Mouse (Mus musculus) heart, adult 2 months (tissue): Measurements from ENCODE around the gene Tap1.

ENCODE experiments used
- CTCF ChIP-seq: fragments of 200-600 bp; IDR thresholded peaks from 2 replicates; pipeline ENCODE4 v1.8.1; 2022; ENCODE audit warnings: antibody characterized with exemption, mild to moderate bottlenecking, moderate library complexity
- POLR2A ChIP-seq: fragments of 200-500 bp; IDR thresholded peaks from 2 replicates; pipeline ENCODE4 v1.6.1; 2011; ENCODE audit warnings: mild to moderate bottlenecking, low read depth, low read length, control low read depth; ENCODE audit not compliant: insufficient read depth

GRCm38 (mm10) chr17:34206731-34207130 is 19.4 kb downstream of the Tap1 start:
- TF ChIP-seq CTCF = no peak
- no peak for TF ChIP-seq POLR2A
